Mouse (Mus musculus) embryo, embryonic 11 days (tissue): ENCODE measurements at regions not wholly inside any gene's neighbourhood (a gene's known extent, or its start where the extent isn't known, plus 50 kb on each side); places are given as distances from the start of the nearest gene placed in this dataset.

Source experiments
- DNase-seq: peaks from one replicate; pipeline ENCODE4 v3.0.0-alpha.2; 2015

GRCm38 (mm10) chr8:116116625-116117024 lies 388.1 kb upstream of the Dynlrb2 start:
- DNase-seq: peak; percentile 6

- DNase-seq: peak; percentile 49
Observed at GRCm38 (mm10) chr8:116115811-116116372, 388.9 kb upstream of the Dynlrb2 start.

- no peak for DNase-seq
Observed at GRCm38 (mm10) chr8:116114978-116115377, 389.8 kb upstream of the Dynlrb2 start.

GRCm38 (mm10) chr8:116114502-116114901 lies 390.3 kb upstream of the Dynlrb2 start:
- no peak for DNase-seq

GRCm38 (mm10) chr8:116111168-116111567 lies 393.6 kb upstream of the Dynlrb2 start:
- no peak for DNase-seq

- DNase-seq: no peak
Observed at GRCm38 (mm10) chr8:116096666-116097065, 389.1 kb upstream of the Maf start.

GRCm38 (mm10) chr8:116083156-116083555 lies 375.6 kb upstream of the Maf start:
- DNase-seq: no peak

GRCm38 (mm10) chr8:116078849-116079407 lies 371.3 kb upstream of the Maf start:
- DNase-seq: no peak

GRCm38 (mm10) chr8:116071497-116071896 lies 363.9 kb upstream of the Maf start:
- no peak for DNase-seq

- DNase-seq: no peak
Observed at GRCm38 (mm10) chr8:116069538-116069937, 361.9 kb upstream of the Maf start.

GRCm38 (mm10) chr8:116067978-116068375 lies 360.4 kb upstream of the Maf start:
- DNase-seq: no peak

GRCm38 (mm10) chr8:116067182-116067977 lies 359.8 kb upstream of the Maf start:
- no peak for DNase-seq

GRCm38 (mm10) chr8:116065871-116066270 lies 358.3 kb upstream of the Maf start:
- no peak for DNase-seq

- DNase-seq: no peak
Observed at GRCm38 (mm10) chr8:116065327-116065726, 357.7 kb upstream of the Maf start.

- DNase-seq: no peak
Observed at GRCm38 (mm10) chr8:116064562-116064961, 357.0 kb upstream of the Maf start.

- DNase-seq: no peak
Observed at GRCm38 (mm10) chr8:116063541-116063940, 355.9 kb upstream of the Maf start.

GRCm38 (mm10) chr8:116053483-116053882 lies 345.9 kb upstream of the Maf start:
- DNase-seq: peak; percentile 74

- peak; percentile 4 for DNase-seq
Observed at GRCm38 (mm10) chr8:116053043-116053442, 345.4 kb upstream of the Maf start.

GRCm38 (mm10) chr8:116048480-116048879 lies 340.9 kb upstream of the Maf start:
- DNase-seq: no peak

- DNase-seq: no peak
Observed at GRCm38 (mm10) chr8:116046859-116047258, 339.3 kb upstream of the Maf start.

- DNase-seq: no peak
Observed at GRCm38 (mm10) chr8:116045526-116045925, 337.9 kb upstream of the Maf start.

- no peak for DNase-seq
Observed at GRCm38 (mm10) chr8:116043381-116043780, 335.8 kb upstream of the Maf start.

GRCm38 (mm10) chr8:116030966-116031365 lies 323.4 kb upstream of the Maf start:
- no peak for DNase-seq

- DNase-seq: no peak
Observed at GRCm38 (mm10) chr8:116025321-116025720, 317.7 kb upstream of the Maf start.
